Mouse (Mus musculus) spleen, postnatal 10 days (tissue): ENCODE data around the gene Nlrp3.
"Not testable (repeated sequence)": the region's sequence is repeated elsewhere in the genome, so short reads cannot be mapped to it uniquely, and the experiment has no call there.

Experiments
- DNase-seq, 2 experiments: peaks; one replicate each; pipeline ENCODE4 v3.0.0; 2021 to 2022; ENCODE audit warnings: low spot score in 2 of 2

Gene Nlrp3

GRCm38 (mm10) chr11:59531562-59531961 lies 9.8 kb upstream of the Nlrp3 start:
- no peak for DNase-seq

- peak; percentile 16 to 75 for DNase-seq
Observed at GRCm38 (mm10) chr11:59537218-59538130, 3.9 kb upstream of the Nlrp3 start.

GRCm38 (mm10) chr11:59538387-59538786 lies 3.0 kb upstream of the Nlrp3 start:
- peak in 1 of 2 experiments; percentile 61 for DNase-seq

- DNase-seq: no peak
Observed at GRCm38 (mm10) chr11:59540123-59540522, 1.2 kb upstream of the Nlrp3 start.

GRCm38 (mm10) chr11:59542442-59542841 lies 1.1 kb downstream of the Nlrp3 start:
- DNase-seq: no peak

GRCm38 (mm10) chr11:59543376-59543775 lies 2.0 kb downstream of the Nlrp3 start:
- DNase-seq: no peak

- no peak for DNase-seq
Observed at GRCm38 (mm10) chr11:59544005-59544404, 2.6 kb downstream of the Nlrp3 start.

- no peak for DNase-seq
Observed at GRCm38 (mm10) chr11:59554127-59554526, 12.8 kb downstream of the Nlrp3 start.

GRCm38 (mm10) chr11:59554535-59554934 lies 13.2 kb downstream of the Nlrp3 start:
- DNase-seq: no peak

- no peak for DNase-seq
Observed at GRCm38 (mm10) chr11:59560906-59561305, 19.5 kb downstream of the Nlrp3 start.

- no peak for DNase-seq
Observed at GRCm38 (mm10) chr11:59562336-59562735, 21.0 kb downstream of the Nlrp3 start.

GRCm38 (mm10) chr11:59562837-59563236 lies 21.5 kb downstream of the Nlrp3 start:
- DNase-seq: no peak

- DNase-seq: peak in 1 of 2 experiments; percentile 22
Observed at GRCm38 (mm10) chr11:59569306-59569705, 27.9 kb downstream of the Nlrp3 start.

GRCm38 (mm10) chr11:59575726-59576125 lies 34.4 kb downstream of the Nlrp3 start:
- no peak for DNase-seq

- not testable (repeated sequence) for DNase-seq
Observed at GRCm38 (mm10) chr11:59576135-59576534, 34.8 kb downstream of the Nlrp3 start, which contains the start of gene Olfr222. Gene Olfr222 (minus strand): TSS chr11:59576235.

GRCm38 (mm10) chr11:59584539-59584938 lies 43.2 kb downstream of the Nlrp3 start:
- peak in 1 of 2 experiments; percentile 41 for DNase-seq

GRCm38 (mm10) chr11:59589496-59589895 lies 48.1 kb downstream of the Nlrp3 start:
- DNase-seq: no peak

GRCm38 (mm10) chr11:59593189-59593588 lies 51.8 kb downstream of the Nlrp3 start, which contains the start of gene Olfr223:
Gene Olfr223 (minus strand): TSS chr11:59593289.
- no peak for DNase-seq

GRCm38 (mm10) chr11:59596091-59596490 lies 54.7 kb downstream of the Nlrp3 start:
- no peak for DNase-seq

GRCm38 (mm10) chr11:59596950-59597349 lies 55.6 kb downstream of the Nlrp3 start:
- no peak for DNase-seq

GRCm38 (mm10) chr11:59599211-59599610 lies 57.8 kb downstream of the Nlrp3 start:
- DNase-seq: no peak

- no peak for DNase-seq
Observed at GRCm38 (mm10) chr11:59600872-59601271, 59.5 kb downstream of the Nlrp3 start.

GRCm38 (mm10) chr11:59602287-59602686 lies 60.9 kb downstream of the Nlrp3 start:
- no peak for DNase-seq
